Mouse (Mus musculus) B cell, adult 2 months (primary cell): ENCODE results near the gene Polg2.
"Not testable (repeated sequence)": the region's sequence is repeated elsewhere in the genome, so short reads cannot be mapped to it uniquely, and the experiment has no call there.

Experiments used
- DNase-seq, 2 experiments: peaks; one replicate each; pipeline ENCODE4 v3.0.0; 2022

The Polg2 gene

DNA sequence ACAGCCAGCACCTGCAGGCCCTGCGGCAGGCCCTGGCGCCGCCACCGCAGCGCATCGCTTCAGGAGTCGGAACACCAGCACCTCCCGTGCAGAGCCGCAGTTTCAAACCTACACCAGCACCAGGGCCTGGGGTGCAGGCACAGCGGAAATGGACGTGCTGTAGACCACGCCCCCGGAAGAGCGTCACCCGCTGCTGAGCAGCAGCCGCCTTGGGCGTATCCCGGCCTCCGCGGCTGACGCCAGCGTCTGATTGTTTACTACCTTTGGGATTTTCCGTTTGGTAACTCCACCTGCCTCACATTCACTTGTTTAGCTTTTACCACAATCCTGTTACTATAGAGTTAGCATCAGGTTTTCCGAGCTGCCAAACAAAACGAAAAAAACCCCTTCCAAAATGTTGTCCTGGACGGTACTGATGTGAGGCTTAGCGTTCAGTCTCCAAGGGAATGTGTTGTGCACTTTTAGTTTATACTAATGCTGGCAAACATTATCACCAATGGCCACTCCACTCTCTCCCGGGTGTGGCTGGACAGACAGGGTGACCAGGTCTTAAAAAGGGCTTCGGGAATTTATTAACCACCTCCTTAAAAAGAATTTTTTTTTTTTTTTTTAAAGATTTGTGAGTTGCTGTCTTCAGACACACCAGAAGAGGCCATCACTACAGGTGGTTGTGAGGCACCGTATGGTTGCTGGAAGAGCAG lies at the start of gene Polg2:
Gene Polg2, minus strand, starts transcription at position 150 of the 701 bp plus-strand sequence.
- peak; percentile 96 to 97 for DNase-seq

DNA sequence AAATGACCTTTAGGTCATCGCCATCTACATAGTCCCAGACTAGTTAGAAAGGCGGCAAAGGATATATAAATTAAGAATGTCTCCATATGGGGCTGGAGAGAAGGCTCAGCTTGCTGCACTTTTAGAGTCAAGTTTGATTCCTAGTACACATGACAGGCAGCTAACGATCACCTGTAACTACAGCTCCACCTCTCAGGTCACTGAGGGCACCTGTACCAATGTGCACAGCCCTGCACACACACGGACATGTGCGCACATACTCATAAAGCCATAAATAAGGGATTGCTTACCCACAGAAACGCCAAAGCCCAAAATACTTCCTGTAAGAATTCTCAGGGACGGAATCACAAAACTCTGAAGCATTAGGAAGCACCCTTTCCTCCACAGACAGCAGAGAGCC lies 48.7 kb upstream of the Polg2 start:
- no peak for DNase-seq

DNA sequence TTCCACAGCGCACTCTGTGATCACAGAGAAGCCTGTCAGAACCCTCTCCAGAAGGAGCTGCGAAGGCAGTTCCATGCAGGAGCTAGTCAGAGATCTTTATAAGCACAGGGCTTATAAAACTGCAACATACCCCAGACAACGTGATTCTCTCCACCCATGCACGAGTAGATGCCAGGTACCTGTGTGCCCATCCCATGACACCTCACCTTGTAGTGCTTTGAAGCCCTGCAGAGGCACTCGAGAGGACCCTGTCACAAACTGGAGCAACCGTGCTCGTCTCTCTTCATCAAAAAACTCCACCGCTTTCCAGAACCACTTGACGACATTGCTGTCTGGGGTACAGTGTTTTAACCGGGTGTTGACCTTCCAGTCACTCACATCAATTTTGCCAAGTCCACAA lies 45.1 kb upstream of the Polg2 start:
- DNase-seq, result no peak

DNA sequence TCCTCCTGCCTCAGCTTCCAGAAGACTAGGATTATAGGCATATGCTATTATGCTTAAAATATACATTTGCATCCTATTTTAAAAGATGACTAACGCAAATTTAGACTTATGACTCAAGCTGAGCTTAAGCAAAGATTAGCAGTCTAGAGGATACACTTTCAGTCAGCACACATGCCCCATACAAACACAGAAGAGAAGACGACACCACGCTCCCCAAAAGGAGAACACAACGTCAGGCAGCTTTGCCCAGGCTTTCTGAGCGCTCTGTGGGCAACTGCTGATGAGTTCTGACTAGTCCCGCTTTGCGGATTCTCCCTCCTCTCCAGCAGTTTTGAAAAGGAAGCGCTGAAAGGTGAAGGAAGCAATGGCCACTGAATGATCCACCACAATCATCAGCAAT lies 44.4 kb upstream of the Polg2 start:
- no peak for DNase-seq

DNA sequence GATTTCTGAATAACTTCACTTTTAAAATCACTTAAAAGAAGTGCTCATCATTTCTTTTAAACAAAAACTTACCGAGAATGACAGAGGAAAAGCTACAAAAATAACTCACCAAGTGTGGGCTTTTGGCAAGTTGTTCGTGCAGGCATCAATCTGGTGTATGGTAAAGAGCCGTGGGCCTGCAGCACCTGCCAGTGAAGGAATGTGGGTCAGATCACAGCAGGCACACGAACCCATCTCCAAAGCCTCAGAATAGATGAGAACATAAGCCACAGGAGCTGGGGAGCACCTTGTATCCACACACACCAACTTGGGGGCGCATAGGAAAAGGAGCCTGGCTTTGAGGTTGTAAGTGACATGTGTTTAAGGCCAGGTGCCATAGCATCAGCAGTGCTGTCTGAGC lies 43.6 kb upstream of the Polg2 start:
- no peak for DNase-seq

DNA sequence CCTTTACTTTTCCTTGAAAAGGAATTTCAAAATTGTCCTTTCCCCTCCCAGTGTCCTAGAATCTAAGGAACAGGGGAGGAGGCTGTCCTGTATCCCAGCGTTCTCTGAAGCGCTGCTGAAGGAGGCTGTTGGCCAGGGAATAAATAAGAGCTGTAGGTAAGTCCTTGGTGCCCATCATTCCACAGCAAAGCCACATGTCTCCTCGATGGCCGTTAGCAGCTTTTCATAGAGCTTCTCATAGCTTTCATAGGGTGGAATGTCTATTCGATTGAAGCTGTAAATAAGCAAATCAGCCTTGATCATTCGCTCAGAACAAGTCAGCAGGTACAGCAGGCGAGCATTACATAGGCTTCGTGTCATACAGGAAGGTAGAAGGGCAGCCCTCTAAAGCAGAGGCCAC lies 43.2 kb upstream of the Polg2 start:
- no peak for DNase-seq

DNA sequence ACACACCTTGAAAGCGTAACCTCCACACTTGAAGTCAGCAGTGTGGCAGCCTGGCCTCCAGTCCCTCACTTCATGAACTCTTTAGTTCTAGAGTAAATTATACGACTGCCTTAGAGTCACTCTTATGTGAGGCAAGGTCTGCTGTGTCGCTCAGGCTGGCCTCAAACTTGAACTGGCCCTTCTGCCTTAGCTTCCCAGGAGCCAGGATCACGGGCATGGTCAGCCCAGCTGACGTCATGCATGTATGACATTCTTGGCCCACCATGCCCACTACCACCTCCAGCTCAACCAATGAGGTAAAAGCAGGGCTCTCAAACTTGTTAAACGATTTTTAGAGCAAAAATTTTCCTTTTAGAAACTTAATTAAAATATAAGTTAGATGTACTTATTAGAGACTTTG lies 42.1 kb upstream of the Polg2 start:
- DNase-seq, result no peak

DNA sequence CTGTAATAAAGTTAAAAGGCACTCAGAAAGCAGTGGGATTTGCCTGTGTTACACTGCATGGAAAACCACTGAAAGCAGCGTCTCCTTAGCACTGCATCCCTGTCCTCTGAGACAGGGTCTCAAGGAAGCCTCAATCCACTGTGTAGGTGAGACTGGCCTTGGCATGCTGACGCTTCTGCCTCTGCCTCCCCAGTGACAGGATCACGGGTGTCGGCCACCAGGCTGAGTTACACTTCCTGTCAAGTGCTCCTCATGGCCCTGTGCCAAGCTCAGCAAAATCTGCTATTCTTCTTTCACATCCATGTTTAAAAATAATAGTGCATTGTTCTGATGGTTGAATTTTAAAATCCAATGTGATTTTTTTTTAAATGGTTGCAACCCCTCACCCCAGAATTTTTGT lies 41.6 kb upstream of the Polg2 start:
- peak; percentile 43 to 50 for DNase-seq

DNA sequence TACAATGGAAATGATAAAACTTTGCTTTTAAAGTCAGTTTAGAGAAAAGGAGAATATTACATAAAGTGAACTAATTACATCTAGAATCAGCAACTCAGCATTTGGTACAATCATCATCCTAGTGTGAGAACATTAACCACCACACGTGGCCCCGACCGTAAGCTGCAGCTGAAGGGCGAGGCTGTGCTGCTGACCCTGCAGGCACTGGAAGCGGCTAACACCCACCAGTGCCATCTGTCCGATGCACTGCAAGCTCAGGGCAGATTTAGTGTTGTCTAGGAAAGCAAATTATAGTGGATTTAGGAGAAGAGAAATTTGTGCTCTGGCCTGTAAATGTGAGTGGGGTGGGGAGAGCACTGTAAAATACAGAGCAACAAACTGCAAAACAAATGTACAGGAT lies 40.9 kb upstream of the Polg2 start:
- DNase-seq, result no peak

DNA sequence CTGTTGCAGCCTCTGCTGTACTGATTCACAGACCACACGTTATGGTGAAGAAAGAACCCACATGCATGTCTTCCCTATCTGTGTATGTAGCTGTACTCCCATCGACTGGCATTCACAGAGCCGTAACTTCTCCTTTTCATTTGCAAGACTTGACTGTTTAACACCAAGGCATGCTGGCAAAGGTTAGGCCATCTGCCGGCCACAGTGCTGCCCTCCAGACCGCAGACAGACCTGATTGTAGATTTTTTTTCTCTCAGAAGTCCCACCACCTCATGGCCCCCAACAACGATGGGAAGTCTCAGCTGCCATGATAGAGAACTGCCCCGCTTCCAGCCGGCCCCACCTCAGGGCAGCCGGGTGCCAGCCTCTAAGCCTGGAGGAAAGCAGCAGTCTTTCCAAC lies 40.3 kb upstream of the Polg2 start:
- no peak for DNase-seq

DNA sequence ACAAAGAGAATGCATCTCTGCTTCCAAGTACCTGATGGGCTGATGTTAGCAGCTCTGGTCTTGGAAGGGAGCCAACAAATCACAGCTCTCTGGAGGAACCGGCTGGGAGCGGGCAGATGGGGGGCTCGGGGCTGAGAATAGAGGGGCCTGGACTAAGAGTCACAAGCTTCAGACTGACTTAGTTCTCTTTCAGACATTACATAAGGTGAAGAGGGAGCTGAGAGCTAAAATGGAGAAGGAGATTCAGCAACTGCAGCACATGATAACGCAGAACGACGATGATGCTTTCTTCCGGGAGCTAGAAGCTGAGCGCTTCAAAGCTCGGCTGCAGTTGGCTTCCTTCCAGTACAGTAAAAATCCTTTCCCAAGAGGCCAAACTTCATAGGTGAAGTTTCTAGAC lies 39.0 kb upstream of the Polg2 start:
- DNase-seq, result no peak

DNA sequence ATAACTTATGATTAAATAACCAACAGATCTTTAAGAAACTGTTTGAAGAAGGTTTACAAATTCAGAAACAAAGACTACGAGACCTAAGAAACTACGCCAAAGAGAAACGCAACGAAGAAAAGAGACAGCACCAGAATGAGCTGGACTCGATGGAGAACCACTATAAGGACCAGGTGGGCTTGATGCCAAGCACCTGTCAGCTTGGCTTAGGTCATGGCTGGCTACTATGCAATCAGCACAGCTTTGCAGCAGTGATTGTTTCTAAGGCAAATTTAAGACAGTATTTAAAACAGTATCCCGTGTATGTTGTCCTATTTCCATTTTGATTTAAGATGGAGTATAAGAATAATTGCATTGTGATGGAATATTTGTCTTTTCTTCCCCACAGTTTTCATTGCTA lies 38.5 kb upstream of the Polg2 start:
- no peak for DNase-seq

DNA sequence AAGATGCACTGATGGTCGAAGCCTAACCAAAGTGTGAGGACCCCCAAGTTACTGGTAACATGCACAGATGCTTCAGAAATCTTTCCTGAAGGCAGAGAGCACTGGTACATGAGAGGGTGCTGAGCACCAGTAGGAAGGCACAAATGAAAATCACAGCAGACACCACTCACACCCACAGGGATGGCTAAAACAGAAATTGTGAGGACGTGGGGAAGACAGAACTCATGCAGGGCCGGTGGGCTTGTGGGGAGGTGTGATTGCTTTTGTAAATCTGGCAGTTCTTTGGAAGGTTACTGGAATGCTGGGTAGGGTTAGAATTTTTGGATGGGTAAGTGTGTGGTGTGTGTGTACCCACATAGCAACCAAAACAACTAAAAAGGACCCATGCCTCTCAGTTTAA lies 37.8 kb upstream of the Polg2 start:
- no peak for DNase-seq

DNA sequence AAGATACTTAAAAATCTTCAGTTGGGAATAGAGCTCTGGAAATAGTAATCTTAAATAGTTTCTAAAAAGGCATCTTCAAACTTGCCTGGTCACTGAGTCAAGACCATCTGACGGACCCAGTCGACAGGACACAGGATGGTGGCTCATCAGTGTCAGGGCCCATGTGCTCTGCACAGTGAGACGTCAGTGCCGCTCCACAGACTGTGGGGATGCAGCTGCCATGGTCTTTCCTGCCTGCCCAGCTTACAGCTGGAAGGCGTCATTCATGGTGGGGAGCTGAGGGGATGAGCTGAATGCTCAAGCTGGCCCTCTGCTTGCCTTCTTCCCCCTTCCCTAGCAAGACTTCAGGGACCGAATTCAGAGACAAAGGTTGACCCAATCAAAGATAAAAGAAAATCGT lies 37.0 kb upstream of the Polg2 start:
- no peak for DNase-seq

DNA sequence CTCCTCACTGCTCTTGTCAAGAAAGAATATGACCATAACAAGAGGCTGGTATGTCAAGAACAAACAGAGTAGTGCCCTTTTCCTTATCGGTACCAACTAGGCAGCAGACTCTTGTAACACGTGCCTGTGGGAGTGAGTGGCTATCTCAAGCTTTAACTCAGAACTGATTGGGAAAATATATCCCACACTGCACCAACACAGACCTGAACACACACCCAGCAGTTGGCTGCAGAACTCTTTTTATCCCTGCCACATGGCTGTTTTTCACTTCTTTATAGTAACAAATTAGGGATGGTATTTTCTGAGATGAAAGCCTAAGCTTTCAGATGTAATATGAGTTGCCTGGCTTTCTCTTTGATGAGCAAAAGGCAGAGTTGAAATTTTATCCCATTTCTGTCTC lies 36.4 kb upstream of the Polg2 start:
- no peak for DNase-seq

DNA sequence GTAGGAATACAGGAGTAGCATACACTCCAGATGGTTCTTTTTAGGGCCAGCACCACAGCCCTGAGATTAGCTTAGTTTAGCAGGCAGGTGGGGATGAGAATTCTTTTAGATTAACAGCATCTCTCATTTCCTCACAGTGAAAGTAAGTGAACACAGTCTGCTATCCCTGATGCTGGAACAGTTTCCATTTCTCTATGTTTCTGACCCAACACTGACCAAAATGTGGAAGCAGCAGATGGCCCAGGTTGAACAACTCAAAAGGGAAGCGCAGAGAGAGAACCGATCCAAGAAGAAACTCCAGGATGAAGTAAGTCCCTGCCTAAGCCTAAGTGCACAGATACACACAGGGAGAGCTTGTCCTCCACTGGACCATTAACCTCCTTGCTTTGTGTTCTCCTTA lies 36.0 kb upstream of the Polg2 start:
- DNase-seq, result no peak

DNA sequence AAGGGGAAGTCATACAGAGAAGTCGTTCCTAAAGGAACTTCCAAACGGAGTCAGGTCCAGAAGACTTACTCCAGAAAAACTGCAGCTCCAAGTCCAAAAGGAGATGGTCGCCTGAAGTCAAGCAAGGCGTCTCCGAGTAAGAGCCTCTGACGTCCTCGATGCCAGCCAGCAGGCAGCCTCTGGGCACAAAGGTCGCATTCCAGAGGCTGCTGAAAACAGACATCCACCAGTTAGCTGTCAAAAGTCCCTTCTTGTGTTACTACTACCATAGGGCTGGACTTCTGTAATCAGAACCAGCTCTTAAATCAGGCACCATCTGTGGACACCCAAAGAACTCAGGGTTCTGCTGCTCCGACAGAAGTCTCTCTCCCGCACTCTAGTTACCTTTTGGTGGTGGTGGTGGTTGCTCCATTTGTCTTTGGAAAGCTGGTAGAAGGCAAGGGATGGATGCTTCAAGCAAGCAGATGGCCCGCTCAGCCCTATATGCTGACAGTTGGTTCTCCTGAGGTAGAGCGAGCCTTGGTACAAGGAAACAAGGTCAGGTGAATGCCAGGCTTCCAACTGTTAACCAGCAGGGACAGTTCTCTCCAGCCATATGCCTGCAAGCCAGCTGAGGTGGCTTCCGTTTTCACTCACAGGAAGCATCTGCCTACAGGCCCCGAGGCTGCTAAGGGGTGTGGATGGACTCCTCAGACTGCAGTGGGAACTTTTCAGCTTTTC lies 35.4 kb upstream of the Polg2 start:
- no peak for DNase-seq

DNA sequence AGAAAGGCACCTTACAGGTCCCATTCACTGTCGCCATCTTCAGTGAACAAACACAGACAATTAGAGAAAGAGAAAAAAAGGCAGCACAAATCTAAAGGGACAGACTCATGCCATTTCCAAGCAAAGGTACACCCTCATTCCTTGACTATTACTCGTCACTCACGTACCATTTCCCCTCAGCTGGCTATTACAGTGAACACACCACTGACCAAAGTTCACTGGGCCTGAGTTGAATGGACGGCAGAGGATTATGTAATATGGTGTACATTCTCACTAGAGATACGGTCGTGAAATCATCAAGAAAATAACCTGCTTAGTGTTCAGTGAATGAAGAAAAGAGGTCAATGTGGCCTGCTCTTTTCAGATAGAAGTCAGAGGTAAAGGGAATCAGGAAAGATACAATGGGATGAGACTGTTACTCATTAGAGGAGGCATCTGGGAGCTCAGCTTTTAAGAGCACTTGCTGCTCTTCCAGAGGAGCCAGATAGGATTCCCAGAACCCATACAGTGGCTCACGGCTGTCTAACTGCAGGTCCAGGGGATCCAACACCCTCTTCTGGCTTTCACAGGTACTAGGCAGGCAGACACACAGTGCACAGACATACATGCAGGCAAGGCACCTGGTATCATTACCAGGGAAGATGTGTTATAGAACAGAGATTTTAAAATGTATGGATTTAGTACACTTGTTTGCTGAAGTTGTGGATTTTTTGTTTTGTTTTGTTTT lies 33.2 kb upstream of the Polg2 start:
- no peak for DNase-seq

DNA sequence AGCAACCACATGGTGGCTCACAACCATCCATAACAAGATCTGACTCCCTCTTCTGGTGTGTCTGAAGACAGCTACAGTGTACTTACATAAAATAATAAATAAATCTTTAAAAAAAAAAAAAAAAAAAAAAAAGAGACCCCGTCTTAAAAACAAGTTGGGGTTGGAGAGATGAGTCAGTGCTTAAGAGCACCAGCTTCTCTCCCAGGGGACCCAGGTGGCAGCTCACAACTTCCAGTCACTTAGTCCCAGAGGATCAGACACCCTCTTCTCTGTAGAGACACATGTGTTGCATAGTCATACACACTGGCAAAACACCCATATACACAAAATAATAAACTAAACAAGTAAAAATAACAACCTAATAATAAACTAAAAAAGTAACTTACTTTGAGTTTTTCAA lies 28.1 kb upstream of the Polg2 start:
- DNase-seq, result not testable (repeated sequence)

DNA sequence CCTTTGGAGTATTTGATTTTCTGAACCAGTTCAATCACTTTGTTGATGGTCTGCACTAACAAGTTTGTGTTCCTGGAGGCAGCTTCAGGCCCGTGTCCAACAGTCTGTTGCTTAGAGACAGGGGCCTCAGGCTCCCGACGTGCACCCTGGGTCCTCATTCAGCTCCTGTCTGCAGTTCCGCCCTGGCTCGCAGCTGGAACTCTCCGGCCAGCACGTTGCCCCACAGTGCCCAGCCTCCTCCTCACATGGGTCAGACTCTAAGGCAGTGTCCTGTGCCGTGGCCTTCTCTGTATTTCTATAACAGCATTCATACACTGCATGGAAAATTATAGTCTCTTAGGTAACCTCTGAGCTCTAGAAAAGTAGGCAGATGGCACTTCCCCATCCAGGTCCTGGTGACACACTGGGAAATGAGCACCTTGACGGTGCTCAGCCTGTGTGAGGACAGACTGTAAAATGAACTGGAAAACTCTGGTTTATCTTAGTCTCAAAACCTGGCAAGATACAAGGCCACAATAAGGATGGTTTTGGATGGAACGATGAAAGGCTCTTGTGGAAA lies 22.8 kb upstream of the Polg2 start:
- no peak for DNase-seq

DNA sequence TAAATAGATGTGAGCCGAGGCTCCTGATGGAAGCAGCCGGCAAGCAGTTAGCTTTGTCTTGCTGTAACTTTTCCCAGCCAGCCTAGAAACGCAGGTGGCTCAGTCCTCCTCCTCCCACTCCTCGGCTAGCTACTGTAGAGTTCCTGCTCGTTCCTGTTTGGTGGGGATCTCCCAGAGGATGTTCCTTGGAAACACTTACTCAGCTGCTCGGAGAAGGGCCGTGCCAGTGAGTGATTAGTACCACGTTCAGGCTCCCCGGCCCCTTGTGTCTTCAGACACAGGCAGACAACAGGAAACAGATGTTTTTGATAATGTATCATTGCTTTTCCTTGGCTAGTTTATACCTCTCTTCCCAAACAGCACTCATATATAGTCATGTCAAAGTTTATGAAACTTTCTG lies 16.3 kb upstream of the Polg2 start:
- DNase-seq, result no peak

DNA sequence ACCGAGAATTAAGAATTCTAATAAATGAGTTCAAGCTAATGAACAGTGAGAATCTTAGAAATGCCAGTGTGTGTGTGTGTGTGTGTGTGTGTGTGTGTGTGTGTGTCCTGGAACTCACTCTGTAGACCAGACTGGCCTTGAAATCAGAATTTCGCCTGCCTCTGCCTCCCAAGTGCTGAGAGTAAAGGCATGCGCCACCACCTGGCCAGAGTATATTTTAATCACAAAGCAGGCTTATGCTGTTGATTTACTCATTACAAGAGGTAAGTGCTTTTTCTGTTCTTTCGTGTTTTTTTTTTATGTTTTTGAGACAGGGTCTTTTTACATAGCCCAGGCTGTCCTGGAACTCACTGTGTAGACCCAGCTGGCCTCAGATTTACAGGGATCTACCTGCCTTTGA lies 14.5 kb upstream of the Polg2 start:
- DNase-seq, result peak; percentile 31 to 44

DNA sequence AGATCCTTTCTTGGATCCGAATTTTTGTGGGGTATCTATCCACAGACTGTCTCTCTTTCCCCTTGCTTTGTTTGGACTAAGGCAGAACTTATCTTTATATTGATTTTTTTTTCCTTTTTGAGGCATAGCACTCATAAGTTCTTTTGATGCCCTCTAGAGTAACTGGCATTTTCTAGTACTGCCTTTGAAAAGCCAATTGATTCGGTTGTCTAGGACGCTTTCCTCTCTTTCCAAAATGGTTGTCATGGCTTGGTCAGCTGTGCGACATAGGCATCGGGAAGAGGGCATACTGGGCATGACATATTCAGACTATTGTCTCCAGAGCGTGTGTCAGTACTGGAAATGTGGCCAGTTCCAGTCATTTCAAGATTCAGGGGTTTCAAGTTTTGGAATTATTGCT lies 10.3 kb upstream of the Polg2 start:
- no peak for DNase-seq
